Mouse (Mus musculus) ES-E14 (cell line): ENCODE measurements at regions not wholly inside any gene's neighbourhood (a gene's known extent, or its start where the extent isn't known, plus 50 kb on each side); places are given as distances from the start of the nearest gene placed in this dataset.

ENCODE experiments used
- DNase-seq: peaks from one replicate; pipeline ENCODE4 v3.0.0-alpha.2; 2013; ENCODE audit warnings: low read depth, low spot score
- H3K27ac ChIP-seq: 2 replicates; pipeline ENCODE4 v1.5.1; 2012; ENCODE audit warnings: low read depth, mild to moderate bottlenecking, low read length, moderate library complexity, mixed read lengths; ENCODE audit not compliant: poor library complexity, insufficient read depth, severe bottlenecking
- H3K36me3 ChIP-seq: 2 replicates; pipeline ENCODE4 v1.6.1; 2012; ENCODE audit warnings: mild to moderate bottlenecking, low read length, moderate library complexity, mixed read lengths; ENCODE audit not compliant: control insufficient read depth, poor library complexity, insufficient read depth, severe bottlenecking
- H3K4me1 ChIP-seq, 2 experiments: fragments of 150-350 bp in 1 of 2; sonication (generic) in 1 of 2; 2 replicates each; pipeline ENCODE4 v1.6.1; 2012; ENCODE audit warnings: low read length in 2 of 2, mild to moderate bottlenecking in 1 of 2, mixed read lengths in 1 of 2; ENCODE audit not compliant: control insufficient read depth in 2 of 2, insufficient read depth in 2 of 2, poor library complexity in 1 of 2
- H3K4me3 ChIP-seq, 2 experiments: fragments of 150-350 bp in 1 of 2; sonication (generic) in 1 of 2; 2 replicates each; pipeline ENCODE4 v1.5.1; 2012; ENCODE audit warnings: low read length in 2 of 2, low read depth in 1 of 2, mild to moderate bottlenecking in 1 of 2, mixed read lengths in 1 of 2; ENCODE audit not compliant: insufficient read depth in 1 of 2, poor library complexity in 1 of 2, severe bottlenecking in 1 of 2
- H3K9ac ChIP-seq: 2 replicates; pipeline ENCODE4 v1.6.1; 2012; ENCODE audit warnings: low read depth, mild to moderate bottlenecking, low read length, mixed read lengths; ENCODE audit not compliant: poor library complexity, insufficient read depth, severe bottlenecking
- H3K9me3 ChIP-seq: fragments of 150-350 bp; sonication (generic); 2 replicates; pipeline ENCODE4 v1.6.1; 2012; ENCODE audit warnings: low read depth, mild to moderate bottlenecking, low read length; ENCODE audit not compliant: control insufficient read depth, insufficient read depth
- CHD2 ChIP-seq: IDR thresholded peaks from 2 replicates; pipeline ENCODE4 v1.6.1; 2014; ENCODE audit warnings: mild to moderate bottlenecking, low read depth, low read length, inconsistent platforms
- HCFC1 ChIP-seq: IDR thresholded peaks from 2 replicates; pipeline ENCODE4 v1.6.1; 2012; ENCODE audit warnings: low read length, inconsistent platforms, borderline replicate concordance; ENCODE audit not compliant: insufficient read depth
- MAFK ChIP-seq: IDR thresholded peaks from 2 replicates; pipeline ENCODE4 v1.6.1; 2014; ENCODE audit warnings: mild to moderate bottlenecking, low read depth, low read length, inconsistent platforms; ENCODE audit not compliant: insufficient read depth
- ZC3H11A ChIP-seq: IDR thresholded peaks from 2 replicates; pipeline ENCODE4 v1.6.1; 2012; ENCODE audit warnings: low read depth, mild to moderate bottlenecking, inconsistent platforms, low read length, borderline replicate concordance
- ZNF384 ChIP-seq: IDR thresholded peaks from 2 replicates; pipeline ENCODE4 v1.6.1; 2012; ENCODE audit warnings: low read depth, low read length, inconsistent platforms
- in situ Hi-C, 2 experiments: fragments of 600-800 bp; cut with MboI; formaldehyde crosslinking; loops; one replicate each; pipeline ENCODE4 v1.15.1; 2025; ENCODE audit warnings: low sequenced_read_pairs in 2 of 2, inconsistent platforms in 1 of 2; ENCODE audit not compliant: unreplicated experiment in 2 of 2

GRCm38 (mm10) chr15:56014059-56014620 lies 1463.3 kb downstream of the Slc22a22 start:
- Histone ChIP-seq H3K4me3 (no peak overlapping the region), H3K9ac (no peak overlapping the region), H3K36me3 (no peaks in the 10 kb centered on the region), H3K4me1 (no peaks in the 10 kb centered on the region), H3K27ac (no peak overlapping the region), H3K9me3 (no peaks in the 10 kb centered on the region)
- DNase-seq: no peak
- no peak for TF ChIP-seq ZNF384
- no peak for TF ChIP-seq MAFK
- TF ChIP-seq ZC3H11A: no peak
- no peak for TF ChIP-seq CHD2
- TF ChIP-seq HCFC1: no peak
- in situ Hi-C loops: no loop called here

DNA sequence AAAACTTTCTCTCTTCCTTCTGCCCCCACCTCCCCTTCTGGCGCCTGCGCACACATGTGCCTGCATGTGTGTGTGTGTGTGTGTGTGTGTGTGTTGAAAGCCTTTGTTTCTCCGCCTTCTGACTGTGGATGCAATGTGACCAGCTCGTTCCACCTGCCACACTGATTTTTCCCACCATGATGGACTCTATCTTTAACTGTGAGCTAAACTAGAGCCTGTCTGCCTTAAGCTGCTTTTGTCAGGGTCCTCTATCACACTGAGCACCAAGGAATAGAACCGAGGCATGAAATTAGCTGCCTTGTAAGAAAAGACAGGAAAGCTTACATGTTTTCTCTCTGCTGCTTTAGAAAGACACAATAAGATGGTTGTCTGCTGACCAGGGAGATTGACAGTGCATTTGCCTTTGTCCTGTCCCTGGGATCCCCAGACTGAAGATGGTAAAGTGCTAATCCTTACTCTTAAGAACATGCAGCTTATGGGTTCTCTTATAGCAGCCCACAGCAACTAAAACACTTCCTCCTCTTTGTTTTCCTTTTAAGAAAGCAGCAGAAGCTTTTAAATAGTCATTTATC lies 1468.7 kb downstream of the Slc22a22 start:
- H3K4me3 ChIP-seq: no peak overlapping the region
- no peaks in the 10 kb centered on the region for H3K9me3 ChIP-seq
- DNase-seq: no peak
- in situ Hi-C loops: no loop called here
- TF ChIP-seq MAFK: no peak
- TF ChIP-seq CHD2: no peak
- TF ChIP-seq HCFC1: no peak
- no peak for TF ChIP-seq ZNF384
- no peak for TF ChIP-seq ZC3H11A
- no peak overlapping the region for H3K9ac ChIP-seq
- no peak overlapping the region for H3K27ac ChIP-seq
- H3K4me1 ChIP-seq: no peaks in the 10 kb centered on the region
- no peaks in the 10 kb centered on the region for H3K36me3 ChIP-seq

GRCm38 (mm10) chr15:56007376-56007775 lies 1470.0 kb downstream of the Slc22a22 start:
- no peak for TF ChIP-seq ZC3H11A
- in situ Hi-C loops: no loop called here
- Histone ChIP-seq H3K9me3 (no peaks in the 10 kb centered on the region), H3K27ac (no peak overlapping the region), H3K4me3 (no peak overlapping the region), H3K4me1 (no peaks in the 10 kb centered on the region), H3K9ac (no peak overlapping the region), H3K36me3 (no peaks in the 10 kb centered on the region)
- no peak for DNase-seq

- Histone ChIP-seq H3K36me3 (no peaks in the 10 kb centered on the region), H3K4me3 (no peak overlapping the region), H3K4me1 (no peaks in the 10 kb centered on the region), H3K27ac (no peak overlapping the region), H3K9me3 (no peaks in the 10 kb centered on the region), H3K9ac (no peak overlapping the region)
- DNase-seq: no peak
- in situ Hi-C loops: no loop called here
- TF ChIP-seq ZC3H11A (no peak), ZNF384 (no peak), MAFK (no peak), HCFC1 (no peak), CHD2 (no peak)
These were observed 1472.1 kb downstream of the Slc22a22 start for GRCm38 (mm10) chr15:56005361-56005760.

- H3K4me1 ChIP-seq: no peaks in the 10 kb centered on the region
- no peaks in the 10 kb centered on the region for H3K9me3 ChIP-seq
- DNase-seq: no peak
- H3K9ac ChIP-seq: no peak overlapping the region
- in situ Hi-C loops: no loop called here
- no peak for TF ChIP-seq CHD2
- TF ChIP-seq HCFC1: no peak
- TF ChIP-seq ZNF384: no peak
- no peak for TF ChIP-seq MAFK
- no peak overlapping the region for H3K4me3 ChIP-seq
- H3K36me3 ChIP-seq: no peaks in the 10 kb centered on the region
- H3K27ac ChIP-seq: no peak overlapping the region
These were observed 1473.5 kb downstream of the Slc22a22 start for GRCm38 (mm10) chr15:56003921-56004320.
